Mouse (Mus musculus) heart, adult 2 months (tissue): ENCODE measurements around the gene Rnf168. TPM values are rescaled to one million over a fixed set of nuclear protein-coding genes. Genes with fewer than 3 reads are reported as not detected.
"Not testable (repeated sequence)": the region's sequence is repeated elsewhere in the genome, so short reads cannot be mapped to it uniquely, and the experiment has no call there.

Source experiments
- DNase-seq, 2 experiments: peaks; one replicate each; pipeline ENCODE4 v3.0.0; 2021
- H3K27ac ChIP-seq: fragments of 200-600 bp; 2 replicates; pipeline ENCODE4 v1.8.1; 2022
- H3K27me3 ChIP-seq: fragments of 200-500 bp; 2 replicates; pipeline ENCODE4 v1.6.1; 2012; ENCODE audit warnings: mild to moderate bottlenecking, low read length, inconsistent platforms, mixed read lengths; ENCODE audit not compliant: control insufficient read depth, insufficient read depth
- H3K36me3 ChIP-seq: fragments of 200-500 bp; 2 replicates; pipeline ENCODE4 v1.6.1; 2012; ENCODE audit warnings: low read length, inconsistent platforms; ENCODE audit not compliant: control insufficient read depth, insufficient read depth
- H3K4me1 ChIP-seq: fragments of 200-500 bp; 2 replicates; pipeline ENCODE4 v1.6.1; 2011; ENCODE audit warnings: low read length; ENCODE audit not compliant: control insufficient read depth, insufficient read depth
- H3K4me3 ChIP-seq: fragments of 200-600 bp; 2 replicates; pipeline ENCODE4 v1.8.1; 2022
- H3K79me2 ChIP-seq: fragments of 200-500 bp; replicated peaks from 2 replicates; pipeline ENCODE4 v1.6.1; 2012; ENCODE audit warnings: mild to moderate bottlenecking, inconsistent platforms, low read length, moderate library complexity, mixed read lengths; ENCODE audit not compliant: control insufficient read depth, insufficient read depth
- H3K9ac ChIP-seq: fragments of 200-500 bp; 2 replicates; pipeline ENCODE4 v1.6.1; 2012; ENCODE audit warnings: low read depth, mild to moderate bottlenecking, control low read depth, inconsistent platforms, low read length, mixed read lengths
- CTCF ChIP-seq: fragments of 200-600 bp; IDR thresholded peaks from 2 replicates; pipeline ENCODE4 v1.8.1; 2022; ENCODE audit warnings: antibody characterized with exemption, mild to moderate bottlenecking, moderate library complexity
- EP300 ChIP-seq: fragments of 200-500 bp; IDR thresholded peaks from 2 replicates; pipeline ENCODE4 v1.6.1; 2011; ENCODE audit warnings: low read depth, low read length, control low read depth; ENCODE audit not compliant: insufficient read depth
- POLR2A ChIP-seq: fragments of 200-500 bp; IDR thresholded peaks from 2 replicates; pipeline ENCODE4 v1.6.1; 2011; ENCODE audit warnings: mild to moderate bottlenecking, low read depth, low read length, control low read depth; ENCODE audit not compliant: insufficient read depth
- WGBS: fragments of 180-500 bp; shearing (Covaris S2); methylation state at CpG from one replicate; pipeline ENCODE4 v1.1.7; 2018; 5-methylcytosine and 5-hydroxymethylcytosine counted together
- intact Hi-C: fragments of 180-260 bp; cut with DNase I; formaldehyde crosslinking; loops from one replicate; pipeline ENCODE4 v1.15.1; 2025
- polyA plus RNA-seq: library from polyadenylated mRNA; depleted of rRNA; stranded (reverse); fragments of >200 nt; gene quantifications from 2 replicates; pipeline ENCODE4 v1.2.3, GENCODE M21; 2012
- total RNA-seq, 2 experiments: library from RNA; stranded (reverse); gene quantifications; 2 replicates each; pipeline ENCODE4 v1.2.3; 2021

Gene Rnf168
- total and polyA plus RNA-seq, 3 experiments: 4.6 to 14.0 (median 12.2) TPM

DNA sequence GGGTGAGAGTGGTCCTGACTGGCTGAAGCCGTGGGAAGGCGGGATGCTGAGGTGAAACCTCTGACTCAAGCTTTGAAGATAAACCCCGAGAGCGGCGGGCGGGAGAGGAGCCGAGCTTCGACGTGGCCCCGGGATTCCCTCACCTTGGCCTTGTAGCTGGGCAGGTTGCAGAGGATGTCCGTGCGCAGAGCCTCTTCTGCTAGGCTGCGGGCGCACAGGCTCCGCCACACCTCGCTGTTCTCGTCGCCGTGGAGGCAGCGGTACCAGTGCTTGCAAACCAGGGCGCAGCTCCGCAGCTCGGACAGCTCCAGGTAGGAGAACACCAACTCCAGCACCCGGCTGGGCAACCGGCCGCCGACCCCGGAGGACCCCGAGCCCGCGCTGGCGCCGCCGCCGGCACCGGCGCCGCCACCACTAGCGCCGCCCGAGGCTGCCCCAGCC, 30.9 kb upstream of the Rnf168 start:
- H3K4me3 ChIP-seq: peak overlapping the region; percentile 78
- intact Hi-C loops: loop anchor here (5.0 kb wide), 1 partner anchor 244 kb away; the partner anchor contains the start of gene Senp5
- H3K9ac ChIP-seq: peak overlapping the region; percentile 75
- H3K27me3 ChIP-seq: no peaks in the 10 kb centered on the region
- TF ChIP-seq CTCF: no peak
- TF ChIP-seq POLR2A: no peak
- no peak for TF ChIP-seq EP300
- peaks cover 6% of the 10 kb centered on the region; the same call in 1 of the 2 replicates for H3K79me2 ChIP-seq
- H3K4me1 ChIP-seq: peaks cover 9% of the 10 kb centered on the region
- H3K36me3 ChIP-seq: peaks cover 8% of the 10 kb centered on the region
- H3K27ac ChIP-seq: peak overlapping the region; percentile 91
- WGBS: 4% methylated on average over 41 of the region's 41 CpGs
- no peak for DNase-seq

DNA sequence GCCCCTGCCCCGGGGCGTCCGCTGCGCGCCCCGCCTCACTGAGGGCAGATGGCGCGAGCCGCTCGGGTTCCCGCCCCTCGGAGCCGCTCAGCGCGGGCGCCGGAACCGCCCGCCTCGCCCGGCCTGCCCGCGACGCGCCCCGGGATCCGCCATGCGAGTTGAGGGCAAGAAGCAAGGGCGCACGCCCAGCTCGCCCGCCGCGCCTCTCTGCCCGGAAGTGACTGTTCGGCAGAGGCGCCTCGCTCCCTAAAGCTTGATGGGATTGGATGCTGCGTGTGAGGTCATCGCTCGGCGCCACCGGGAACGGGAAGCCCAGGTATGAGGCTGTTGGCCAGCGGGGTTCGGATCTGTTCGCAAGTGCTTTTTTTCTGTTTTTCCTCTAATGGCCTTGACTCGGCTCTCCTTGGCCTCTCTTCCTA, 30.3 kb upstream of the Rnf168 start, which contains the start of the genes Fbxo45 and Wdr53:
TSS of gene Fbxo45 (minus strand) at position 207 of the 419 bp plus-strand sequence.
TSS of gene Wdr53 (plus strand) at position 276 of the 419 bp plus-strand sequence.
- peak; percentile 97 to 99 for DNase-seq
- H3K4me1 ChIP-seq: peaks cover 9% of the 10 kb centered on the region
- peak within 1 kb of the TSS; percentile 91 for H3K9ac ChIP-seq
- TF ChIP-seq CTCF: no peak
- peak; percentile 80 for TF ChIP-seq EP300
- TF ChIP-seq POLR2A: peak; percentile 91
- no peaks in the 10 kb centered on the region for H3K27me3 ChIP-seq
- peak within 1 kb of the TSS; percentile 91 for H3K27ac ChIP-seq
- intact Hi-C loops: loop anchor here (1.0 to 5.0 kb wide), 4 partner anchors 30 to 303 kb away; partner anchors contain the start of genes Pcyt1a, Rnf168 and Senp5
- peaks cover 8% of the 10 kb centered on the region for H3K36me3 ChIP-seq
- under 1% methylated on average over 48 of the region's 48 CpGs for WGBS
- peaks cover 6% of the 10 kb centered on the region; the same call in 1 of the 2 replicates for H3K79me2 ChIP-seq
- peak within 1 kb of the TSS; percentile 78 for H3K4me3 ChIP-seq

DNA sequence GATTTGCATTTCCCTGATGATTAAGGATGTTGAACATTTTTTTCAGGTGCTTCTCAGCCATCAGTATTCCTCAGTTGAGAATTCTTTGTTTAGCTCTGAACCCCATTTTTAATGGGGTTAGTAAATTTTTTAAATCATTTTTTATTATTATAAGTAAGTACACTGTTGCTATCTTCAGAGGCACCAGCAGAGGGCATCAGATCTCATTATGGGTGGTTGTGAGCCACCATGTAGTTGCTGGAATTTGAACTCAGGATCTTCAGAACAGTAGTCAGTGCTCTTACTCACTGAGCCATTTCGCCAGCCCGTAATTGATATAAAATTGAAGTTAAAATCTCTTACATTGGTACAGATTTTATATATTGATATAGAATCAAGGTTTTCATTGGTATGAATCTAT, 13.0 kb upstream of the Rnf168 start:
- H3K27ac ChIP-seq, H3K4me1 ChIP-seq, H3K9ac ChIP-seq, H3K27me3 ChIP-seq, H3K79me2 ChIP-seq, DNase-seq, H3K36me3 ChIP-seq, H3K4me3 ChIP-seq: not testable (repeated sequence)
- intact Hi-C loops: loop anchor here (2.0 kb wide), 1 partner anchor 235 kb away; no protein-coding TSS in a partner anchor
- 84% methylated on average over 2 of the region's 2 CpGs for WGBS
- TF ChIP-seq CTCF: peak; percentile 76

DNA sequence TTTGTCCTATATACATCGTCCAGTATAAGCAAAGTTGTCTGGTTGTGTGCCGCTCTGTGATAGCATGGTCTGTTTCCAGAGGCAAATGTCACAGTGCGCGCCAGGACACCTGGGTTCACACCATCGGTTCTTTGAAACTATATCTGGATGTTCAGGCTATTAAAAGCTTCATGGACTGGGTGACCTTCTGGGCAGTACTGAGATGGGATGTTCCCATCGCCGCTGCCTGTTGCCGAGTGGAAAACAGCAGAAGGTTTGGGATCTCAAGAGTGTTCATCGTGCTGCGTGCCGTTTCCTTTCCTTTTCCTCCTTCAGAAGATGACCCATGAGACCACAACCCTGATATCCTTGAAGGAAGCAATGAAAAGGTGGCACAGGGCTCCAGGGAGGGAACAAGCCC, 6.0 kb upstream of the Rnf168 start, which contains the start of gene Smco1:
TSS of gene Smco1 (plus strand) at position 178 of the 400 bp plus-strand sequence.
- Histone ChIP-seq H3K27ac (peak within 1 kb of the TSS; percentile 90), H3K27me3 (no peaks in the 10 kb centered on the region), H3K4me1 (no peaks in the 10 kb centered on the region), H3K36me3 (no peaks in the 10 kb centered on the region), H3K79me2 (no peaks in the 10 kb centered on the region), H3K4me3 (peak within 1 kb of the TSS; percentile 43), H3K9ac (peak within 1 kb of the TSS; percentile 68)
- DNase-seq: peak; percentile 32 to 54
- 0 out of 2 replicates have a peak, but pooled peaks have one; percentile 40 for TF ChIP-seq EP300
- no peak for TF ChIP-seq CTCF
- peak; percentile 81 for TF ChIP-seq POLR2A
- WGBS: 45% methylated on average over 11 of the region's 11 CpGs
- intact Hi-C loops: loop anchor here (5.0 to 10.0 kb wide), 2 partner anchors 59 to 334 kb away; partner anchors contain the start of gene Tfrc

DNA sequence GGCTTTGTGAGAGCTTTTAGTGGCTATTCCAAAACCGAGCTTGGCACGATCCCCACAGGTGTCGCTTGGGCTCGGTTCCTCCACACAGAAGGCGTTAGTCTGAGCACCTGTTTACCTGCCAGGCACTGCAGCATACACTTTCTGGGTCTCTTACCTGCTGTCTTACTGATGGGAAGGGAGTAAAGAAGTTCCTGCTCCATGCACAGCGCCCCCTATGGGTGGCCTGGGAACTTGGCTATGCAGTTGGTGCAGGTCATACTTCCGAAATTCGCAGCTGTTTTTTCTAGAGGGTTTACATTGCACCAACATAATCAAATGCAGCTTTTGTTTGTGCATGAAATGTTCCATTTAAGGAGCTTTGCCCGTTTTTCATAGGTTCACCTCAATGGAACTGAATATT, 3.9 kb upstream of the Rnf168 start:
- Histone ChIP-seq H3K9ac (no peak overlapping the region), H3K27me3 (no peaks in the 10 kb centered on the region), H3K4me3 (no peak overlapping the region), H3K4me1 (peaks cover 2% of the 10 kb centered on the region), H3K27ac (no peak overlapping the region), H3K36me3 (peaks cover 2% of the 10 kb centered on the region; the same call in 1 of the 2 replicates), H3K79me2 (no peaks in the 10 kb centered on the region)
- TF ChIP-seq CTCF: peak; percentile 69
- TF ChIP-seq POLR2A: no peak
- intact Hi-C loops: loop anchor here (5.0 to 10.0 kb wide), 2 partner anchors 61 to 331 kb away; partner anchors contain the start of gene Tfrc
- 59% methylated on average over 9 of the region's 9 CpGs for WGBS
- no peak for DNase-seq

DNA sequence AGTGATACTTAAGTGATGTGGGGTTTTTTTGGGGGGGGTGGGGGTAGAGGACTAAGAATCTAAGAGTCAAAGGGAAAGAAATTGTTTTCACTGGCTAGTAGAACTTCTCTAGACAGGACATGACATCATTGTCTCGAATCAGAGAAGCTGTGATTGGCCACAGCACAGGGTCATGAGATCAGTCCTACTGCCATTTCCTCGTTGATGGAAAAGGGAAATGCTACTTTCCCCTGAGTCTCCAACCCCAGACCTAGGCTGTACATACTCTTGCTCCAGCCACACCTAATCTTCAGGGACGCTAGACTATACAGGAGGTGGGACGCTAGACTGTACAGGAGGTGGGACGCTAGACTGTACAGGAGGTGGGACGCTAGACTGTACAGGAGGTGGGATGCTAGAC, 2.2 kb upstream of the Rnf168 start:
- no peak overlapping the region for H3K4me3 ChIP-seq
- H3K9ac ChIP-seq: no peak overlapping the region
- TF ChIP-seq CTCF: no peak
- no peak for TF ChIP-seq POLR2A
- TF ChIP-seq EP300: no peak
- DNase-seq: no peak
- H3K4me1 ChIP-seq: peaks cover 3% of the 10 kb centered on the region
- no peaks in the 10 kb centered on the region for H3K79me2 ChIP-seq
- peaks cover 11% of the 10 kb centered on the region for H3K36me3 ChIP-seq
- no peaks in the 10 kb centered on the region for H3K27me3 ChIP-seq
- H3K27ac ChIP-seq: no peak overlapping the region
- 83% methylated on average over 6 of the region's 6 CpGs for WGBS
- intact Hi-C loops: loop anchor here (5.0 to 10.0 kb wide), 2 partner anchors 187 to 330 kb away; partner anchors contain the start of gene Tfrc
